Mouse (Mus musculus) MEL (cell line): ENCODE measurements at regions not wholly inside any gene's neighbourhood (a gene's known extent, or its start where the extent isn't known, plus 50 kb on each side); places are given as distances from the start of the nearest gene placed in this dataset.

Experiments used
- DNase-seq: peaks from one replicate; pipeline ENCODE4 v3.0.0; 2011; ENCODE audit warnings: low read depth, low spot score
- H3K27ac ChIP-seq: 2 replicates; pipeline ENCODE4 v1.5.1; 2012; ENCODE audit warnings: low read depth, mild to moderate bottlenecking, control low read depth, low read length, moderate library complexity; ENCODE audit not compliant: control insufficient read depth
- H3K27me3 ChIP-seq, 2 experiments: fragments of 150-350 bp in 1 of 2; sonication (generic) in 1 of 2; 2 replicates each; pipeline ENCODE4 v1.6.1; 2012; ENCODE audit warnings: low read length in 2 of 2, mild to moderate bottlenecking in 2 of 2, improper control_type of control experiment in 1 of 2, moderate library complexity in 1 of 2; ENCODE audit not compliant: insufficient read depth in 2 of 2, control insufficient read depth in 1 of 2
- H3K36me3 ChIP-seq, 2 experiments: 2 replicates each; pipeline ENCODE4 v1.6.1; 2012 to 2014; ENCODE audit warnings: low read length in 2 of 2, improper control_type of control experiment in 1 of 2, inconsistent platforms in 1 of 2, mild to moderate bottlenecking in 1 of 2; ENCODE audit not compliant: insufficient read depth in 2 of 2, control insufficient read depth in 1 of 2
- H3K4me1 ChIP-seq, 2 experiments: fragments of 150-350 bp in 1 of 2; sonication (generic) in 1 of 2; 2 replicates each; pipeline ENCODE4 v1.6.1; 2012; ENCODE audit warnings: low read length in 2 of 2, improper control_type of control experiment in 1 of 2, mild to moderate bottlenecking in 1 of 2; ENCODE audit not compliant: insufficient read depth in 2 of 2, control insufficient read depth in 1 of 2
- H3K4me3 ChIP-seq, 2 experiments: fragments of 150-350 bp in 1 of 2; sonication (generic) in 1 of 2; 2 replicates each; pipeline ENCODE4 v1.5.1; 2012; ENCODE audit warnings: low read depth in 2 of 2, low read length in 2 of 2, mild to moderate bottlenecking in 2 of 2, moderate library complexity in 2 of 2, control low read depth in 1 of 2, improper control_type of control experiment in 1 of 2; ENCODE audit not compliant: control insufficient read depth in 1 of 2, insufficient read depth in 1 of 2
- H3K79me2 ChIP-seq: 2 replicates; pipeline ENCODE4 v1.6.1; 2012; ENCODE audit warnings: mild to moderate bottlenecking, low read length, moderate library complexity; ENCODE audit not compliant: control insufficient read depth, poor library complexity, insufficient read depth
- H3K9ac ChIP-seq: 2 replicates; pipeline ENCODE4 v1.6.1; 2012; ENCODE audit warnings: low read depth, mild to moderate bottlenecking, control low read depth, low read length, moderate library complexity; ENCODE audit not compliant: control insufficient read depth, poor library complexity, severe bottlenecking
- H3K9me3 ChIP-seq: fragments of 150-350 bp; sonication (generic); replicated peaks from 2 replicates; pipeline ENCODE4 v1.6.1; 2012; ENCODE audit warnings: mild to moderate bottlenecking, low read length, improper control_type of control experiment, moderate library complexity; ENCODE audit not compliant: insufficient read depth
- CHD1 ChIP-seq: IDR thresholded peaks from 2 replicates; pipeline ENCODE4 v1.6.1; 2012; ENCODE audit warnings: low read depth, mild to moderate bottlenecking, inconsistent platforms, low read length, improper control_type of control experiment
- HCFC1 ChIP-seq: IDR thresholded peaks from 2 replicates; pipeline ENCODE4 v1.6.1; 2012; ENCODE audit warnings: low read depth, mild to moderate bottlenecking, inconsistent platforms, low read length, improper control_type of control experiment, moderate library complexity
- JUND ChIP-seq: IDR thresholded peaks from 2 replicates; pipeline ENCODE4 v1.6.1; 2011; ENCODE audit warnings: low read depth, mild to moderate bottlenecking, improper control_type of control experiment, low read length
- KAT2A ChIP-seq: conservative IDR thresholded peaks from 2 replicates; pipeline ENCODE4 v1.6.1; 2012; ENCODE audit warnings: low read depth, low read length, improper control_type of control experiment, inconsistent platforms
- MAFK ChIP-seq: IDR thresholded peaks from 2 replicates; pipeline ENCODE4 v1.6.1; 2011; ENCODE audit warnings: low read depth, mild to moderate bottlenecking, low read length, improper control_type of control experiment, borderline replicate concordance
- MYC ChIP-seq: IDR thresholded peaks from 2 replicates; pipeline ENCODE4 v1.6.1; 2011; ENCODE audit warnings: low read depth, mild to moderate bottlenecking, low read length, improper control_type of control experiment, moderate library complexity
- POLR2AphosphoS2 ChIP-seq: IDR thresholded peaks from 2 replicates; pipeline ENCODE4 v1.6.1; 2011; ENCODE audit warnings: low read length, improper control_type of control experiment
- RAD21 ChIP-seq: IDR thresholded peaks from 2 replicates; pipeline ENCODE4 v1.6.1; 2011; ENCODE audit warnings: mild to moderate bottlenecking, low read depth, low read length, improper control_type of control experiment
- SIN3A ChIP-seq: IDR thresholded peaks from 2 replicates; pipeline ENCODE4 v1.6.1; 2012; ENCODE audit warnings: low read length, improper control_type of control experiment, inconsistent platforms
- SMC3 ChIP-seq: IDR thresholded peaks from 2 replicates; pipeline ENCODE4 v1.6.1; 2011; ENCODE audit warnings: low read depth, low read length, improper control_type of control experiment
- TAL1 ChIP-seq: IDR thresholded peaks from 2 replicates; pipeline ENCODE4 v1.6.1; 2012; ENCODE audit warnings: mild to moderate bottlenecking, inconsistent platforms, low read length, moderate library complexity, mixed read lengths
- TBP ChIP-seq: IDR thresholded peaks from 2 replicates; pipeline ENCODE4 v1.8.0; 2011; ENCODE audit warnings: low read depth, low read length, improper control_type of control experiment
- UBTF ChIP-seq: IDR thresholded peaks from 2 replicates; pipeline ENCODE4 v1.6.1; 2012; ENCODE audit warnings: low read depth, mild to moderate bottlenecking, inconsistent platforms, low read length, improper control_type of control experiment, moderate library complexity, borderline replicate concordance; ENCODE audit not compliant: insufficient read depth
- USF2 ChIP-seq, 2 experiments: IDR thresholded peaks; 2 replicates each; pipeline ENCODE4 v1.6.1; 2011 to 2012; ENCODE audit warnings: improper control_type of control experiment in 2 of 2, low read length in 2 of 2, borderline replicate concordance in 1 of 2, inconsistent platforms in 1 of 2, low read depth in 1 of 2, mild to moderate bottlenecking in 1 of 2; ENCODE audit not compliant: insufficient read depth in 1 of 2
- ZKSCAN1 ChIP-seq: IDR thresholded peaks from 2 replicates; pipeline ENCODE4 v1.6.1; 2012; ENCODE audit warnings: low read depth, mild to moderate bottlenecking, inconsistent platforms, low read length, improper control_type of control experiment, moderate library complexity
- ZMIZ1 ChIP-seq: IDR thresholded peaks from 2 replicates; pipeline ENCODE4 v1.6.1; 2012; ENCODE audit warnings: low read depth, mild to moderate bottlenecking, inconsistent platforms, low read length, improper control_type of control experiment, moderate library complexity
- ZNF384 ChIP-seq: IDR thresholded peaks from 2 replicates; pipeline ENCODE4 v1.6.1; 2012; ENCODE audit warnings: low read depth, mild to moderate bottlenecking, inconsistent platforms, low read length, improper control_type of control experiment

DNA sequence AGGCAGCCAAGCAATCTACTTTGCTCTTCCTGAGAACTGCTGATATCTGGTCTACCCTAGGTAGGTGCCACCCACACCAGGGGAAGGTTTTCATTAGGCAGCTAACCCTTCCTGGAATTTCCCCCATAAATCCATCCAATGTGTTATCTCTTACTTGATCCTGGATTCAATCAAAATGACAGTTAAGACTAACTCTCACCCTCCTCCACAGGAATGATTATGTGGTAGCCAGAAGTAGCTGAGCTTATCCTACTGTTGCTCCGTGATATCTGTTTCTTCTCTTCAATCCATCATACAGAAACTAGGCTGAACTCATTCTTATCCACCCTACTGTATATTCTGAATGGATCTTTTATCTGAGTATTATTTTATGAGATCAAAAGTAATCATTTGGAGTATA lies 409.7 kb upstream of the Alcam start:
- no peak for TF ChIP-seq TBP
- TF ChIP-seq MAFK = no peak
- TF ChIP-seq CHD1 = no peak
- no peak for TF ChIP-seq RAD21
- H3K9ac ChIP-seq = no peak overlapping the region
- DNase-seq = no peak
- H3K27ac ChIP-seq = no peak overlapping the region
- H3K79me2 ChIP-seq = no peaks in the 10 kb centered on the region
- no peaks in the 10 kb centered on the region for H3K27me3 ChIP-seq
- H3K4me1 ChIP-seq = peaks cover 0 to 4% of the 10 kb centered on the region in 2 experiments; a peak in 2 of 4 replicates
- no peak overlapping the region for H3K4me3 ChIP-seq
- no peaks in the 10 kb centered on the region; a peak in 1 of 4 replicates for H3K36me3 ChIP-seq
- no peaks in the 10 kb centered on the region for H3K9me3 ChIP-seq

- Histone ChIP-seq H3K9me3 (no peaks in the 10 kb centered on the region), H3K27me3 (no peaks in the 10 kb centered on the region), H3K4me3 (no peak overlapping the region), H3K4me1 (peaks cover 0 to 4% of the 10 kb centered on the region in 2 experiments; a peak in 2 of 4 replicates), H3K36me3 (no peaks in the 10 kb centered on the region; a peak in 1 of 4 replicates), H3K27ac (no peak overlapping the region), H3K9ac (no peak overlapping the region), H3K79me2 (no peaks in the 10 kb centered on the region)
- DNase-seq = no peak
- no peak for TF ChIP-seq KAT2A
- TF ChIP-seq HCFC1 = no peak
- TF ChIP-seq MYC = no peak
- no peak for TF ChIP-seq ZMIZ1
- no peak for TF ChIP-seq USF2 (IDR thresholded peaks at IDR 0.05; ENCODE audit: borderline replicate concordance in 1 of 2, insufficient read depth in 1 of 2, low read depth in 1 of 2, low read length in 2 of 2)
- no peak for TF ChIP-seq SMC3
- no peak for TF ChIP-seq TAL1
- TF ChIP-seq ZKSCAN1 = no peak
- TF ChIP-seq UBTF = no peak
- no peak for TF ChIP-seq ZNF384
- TF ChIP-seq POLR2AphosphoS2 = no peak
- TF ChIP-seq JUND = no peak
- TF ChIP-seq SIN3A = no peak
These were observed 407.4 kb upstream of the Alcam start for GRCm38 (mm10) chr16:52861263-52861662.
